Mouse (Mus musculus) left cerebral cortex, postnatal 14 days (tissue): ENCODE results near the gene Rpl26. TPM values are rescaled to one million over a fixed set of nuclear protein-coding genes. Genes with fewer than 3 reads are reported as not detected.

Experiments
- DNase-seq, 2 experiments: peaks; one replicate each; pipeline ENCODE4 v3.0.0; 2021 to 2022; ENCODE audit warnings: low spot score in 2 of 2, mixed read lengths in 1 of 2
- intact Hi-C: fragments of 180-260 bp; cut with DNase I; formaldehyde crosslinking; loops from one replicate; pipeline ENCODE4 v1.15.1; 2025
- total RNA-seq, 2 experiments: library from RNA; stranded (reverse); gene quantifications; 2 replicates each; pipeline ENCODE4 v1.2.3; 2021

The Rpl26 gene
- total RNA-seq, 2 experiments from 2014 or later = 597 to 631 TPM

GRCm38 (mm10) chr11:68947542-68947993 is 46.2 kb downstream of the Rpl26 start:
- intact Hi-C loops = no loop called here
- DNase-seq = peak; percentile 39 to 67

GRCm38 (mm10) chr11:68953903-68954302 is 52.5 kb downstream of the Rpl26 start:
- intact Hi-C loops = no loop called here
- no peak for DNase-seq

GRCm38 (mm10) chr11:68954408-68954807 is 53.0 kb downstream of the Rpl26 start:
- no peak for DNase-seq
- intact Hi-C loops = no loop called here

- DNase-seq = no peak
- intact Hi-C loops = no loop called here
Measured at GRCm38 (mm10) chr11:68955473-68955872, 54.1 kb downstream of the Rpl26 start.

GRCm38 (mm10) chr11:68956107-68956506 is 54.7 kb downstream of the Rpl26 start:
- DNase-seq = no peak
- intact Hi-C loops = no loop called here

Other genes starting within 250 kb of the Rpl26 start
- gene Myh10, start 210.0 kb upstream of the Rpl26 start, total RNA-seq = 100 to 1,000 TPM; 199 TPM
- 10 to 100 TPM; 96.7 to 99.5 TPM for gene Ndel1, start 29.7 kb upstream of the Rpl26 start, total RNA-seq
- gene Rnf222, start 13.0 kb upstream of the Rpl26 start, total RNA-seq = not detected
- gene Odf4, start 25.5 kb downstream of the Rpl26 start, total RNA-seq = under 1 TPM in 1 of 2 experiments, not detected in 1; 0.88 TPM
- gene Arhgef15, start 55.9 kb downstream of the Rpl26 start, total RNA-seq = 10 to 100 TPM; 20.9 to 22.6 TPM
- 1 to 10 TPM; 4.8 to 5.4 TPM for gene Slc25a35, start 66.5 kb downstream of the Rpl26 start, total RNA-seq
- gene Rangrf, start 73.6 kb downstream of the Rpl26 start, total RNA-seq = 10 to 100 TPM; 14.6 to 17.2 TPM
- gene Pfas, start 106.9 kb downstream of the Rpl26 start, total RNA-seq = 10 to 100 TPM; 19.6 to 23.5 TPM
- 10 to 100 TPM; 39.1 to 40.5 TPM for gene Ctc1, start 114.3 kb downstream of the Rpl26 start, total RNA-seq
- gene Aurkb, start 144.1 kb downstream of the Rpl26 start, total RNA-seq = 1 to 10 TPM in 1 of 2 experiments, under 1 TPM in 1; 0.86 to 1.2 TPM
- 10 to 100 TPM; 26.1 to 29.2 TPM for gene Borcs6, start 158.1 kb downstream of the Rpl26 start, total RNA-seq
- 10 to 100 TPM; 14.2 to 16.9 TPM for gene Tmem107, start 169.2 kb downstream of the Rpl26 start, total RNA-seq
- 1,000 to 10,000 TPM; 1,220 to 1,271 TPM for gene Vamp2, start 186.9 kb downstream of the Rpl26 start, total RNA-seq
- gene Per1, start 193.6 kb downstream of the Rpl26 start, total RNA-seq = 100 to 1,000 TPM in 1 of 2 experiments, 10 to 100 TPM in 1; 90.4 to 112 TPM
- gene Hes7, start 218.8 kb downstream of the Rpl26 start, total RNA-seq = under 1 TPM; 0.55 to 0.70 TPM
- gene 9130213A22Rik, start 221.0 kb downstream of the Rpl26 start, total RNA-seq = under 1 TPM; 0.27 to 0.51 TPM
- 1 to 10 TPM; 3.7 to 5.7 TPM for gene Aloxe3, start 224.3 kb downstream of the Rpl26 start, total RNA-seq